Comparison of ENCODE assay signal across 17 mouse cellular contexts in genomic region chr3:9522009-9522408, GRCm38 (mm10).
DNase-seq lines count a peak whose midpoint lies in the region; ATAC-seq lines count a peak whose summit lies in the region.
"Had no signal": no experiment of that assay in that cellular context is flagged by ENCODE, and none has a peak within 500 bp of the region (broad histone marks: within the 10 kb centered on the region; RNA-seq: fewer than 3 reads in every experiment).

No protein-coding gene starts in this region.

- no peak overlapping the region for H3K27ac ChIP-seq in kidney, embryonic 14.5 days (ENCODE audit: low read depth, low read length)
- no peak overlapping the region for H3K27ac ChIP-seq in liver, embryonic 12.5 days
- H3K27ac ChIP-seq: embryonic facial prominence, embryonic 12.5 days had no signal

- no peak for ATAC-seq in kidney, embryonic 14.5 days (ENCODE audit: low FRiP score, low TSS enrichment)
- peak; percentile 27 for ATAC-seq in liver, embryonic 12.5 days
- ATAC-seq: inflammation-experienced regulatory T-cells, adult 6 months had no signal

- no peak overlapping the region for H3K4me3 ChIP-seq in kidney, embryonic 14.5 days (ENCODE audit: low read length)
- no peak overlapping the region for H3K4me3 ChIP-seq in liver, embryonic 12.5 days
- H3K4me3 ChIP-seq: embryonic facial prominence, embryonic 12.5 days; heart, embryonic 13.5 days; myocyte had no signal

- DNase-seq in kidney, adult 11 months: peak; percentile 72
- peak; percentile 42 for DNase-seq in kidney, postnatal 10 days
- DNase-seq in yolk sac, embryonic 10.5 days (ENCODE audit: low spot score): peak; percentile 51
- no peak for DNase-seq in urinary bladder, postnatal 36 days (ENCODE audit: low spot score in 2 of 2)
- DNase-seq in lung, postnatal 14 days: no peak
- no peak for DNase-seq in embryo, embryonic 9.5 days (ENCODE audit: extremely low spot score)
- DNase-seq: cerebellum, adult 11 months; gastrocnemius, postnatal 36 days; left cerebral cortex, postnatal 4 days; retina, postnatal 1 day; thymus, postnatal 14 days had no signal

- H3K4me1 ChIP-seq in kidney, embryonic 14.5 days (ENCODE audit: control insufficient read depth, insufficient read depth, low read length): peaks cover 30% of the 10 kb centered on the region
- peaks cover 38% of the 10 kb centered on the region for H3K4me1 ChIP-seq in liver, embryonic 12.5 days

- WGBS in kidney, embryonic 14.5 days: 48% methylated on average over 6 of the region's 6 CpGs
- WGBS in liver, embryonic 12.5 days (ENCODE audit: insufficient replicate concordance): 57% methylated on average over 6 of the region's 6 CpGs

- no peak overlapping the region for H3K4me2 ChIP-seq in kidney, embryonic 14.5 days (replicated peaks; ENCODE audit: low read depth, low read length)
- H3K4me2 ChIP-seq in liver, embryonic 12.5 days: no peak overlapping the region
- H3K4me2 ChIP-seq: embryonic facial prominence, embryonic 12.5 days; heart, embryonic 13.5 days had no signal

- H3K9ac ChIP-seq in kidney, embryonic 14.5 days (ENCODE audit: low read depth, low read length): no peak overlapping the region
- no peak overlapping the region for H3K9ac ChIP-seq in liver, embryonic 12.5 days
- H3K9ac ChIP-seq: embryonic facial prominence, embryonic 12.5 days; heart, embryonic 13.5 days had no signal

- H3K36me3 ChIP-seq in kidney, embryonic 14.5 days (ENCODE audit: control insufficient read depth, insufficient read depth, low read length): no peaks in the 10 kb centered on the region
- H3K36me3 ChIP-seq in liver, embryonic 12.5 days: no peaks in the 10 kb centered on the region
- H3K36me3 ChIP-seq: embryonic facial prominence, embryonic 12.5 days; heart, embryonic 13.5 days had no signal

- H3K27me3 ChIP-seq in kidney, embryonic 14.5 days (ENCODE audit: control insufficient read depth, insufficient read depth, low read length): no peaks in the 10 kb centered on the region
- no peaks in the 10 kb centered on the region for H3K27me3 ChIP-seq in liver, embryonic 12.5 days (replicated peaks)
- H3K27me3 ChIP-seq: embryonic facial prominence, embryonic 12.5 days; heart, embryonic 13.5 days had no signal

- no peaks in the 10 kb centered on the region for H3K9me3 ChIP-seq in kidney, embryonic 14.5 days (ENCODE audit: control insufficient read depth, low read length)
- no peaks in the 10 kb centered on the region for H3K9me3 ChIP-seq in liver, embryonic 12.5 days (replicated peaks)
- H3K9me3 ChIP-seq: embryonic facial prominence, embryonic 12.5 days; heart, embryonic 13.5 days had no signal

Comparison
In these comparisons a context has a peak if more than half of its experiments do, and no peak if none do; other contexts are left out.
1. DNase-seq: peak in kidney, adult 11 months (single experiment), kidney, postnatal 10 days (single experiment) and yolk sac, embryonic 10.5 days (single experiment); none in urinary bladder, postnatal 36 days (0 of 2), lung, postnatal 14 days (single experiment) and embryo, embryonic 9.5 days (single experiment).